Mouse (Mus musculus) ZHBTc4 (cell line): ENCODE measurements at regions not wholly inside any gene's neighbourhood (a gene's known extent, or its start where the extent isn't known, plus 50 kb on each side); places are given as distances from the start of the nearest gene placed in this dataset.

Experiments used
- DNase-seq: peaks from one replicate; pipeline ENCODE4 v3.0.0-alpha.2; 2011; ENCODE audit warnings: low read depth, low spot score

- peak; percentile 82 for DNase-seq
These were observed 92.4 kb upstream of the Marcks start for GRCm38 (mm10) chr10:37231159-37231558.

- DNase-seq = no peak
These were observed 89.2 kb upstream of the Marcks start for GRCm38 (mm10) chr10:37227889-37228288.

DNA sequence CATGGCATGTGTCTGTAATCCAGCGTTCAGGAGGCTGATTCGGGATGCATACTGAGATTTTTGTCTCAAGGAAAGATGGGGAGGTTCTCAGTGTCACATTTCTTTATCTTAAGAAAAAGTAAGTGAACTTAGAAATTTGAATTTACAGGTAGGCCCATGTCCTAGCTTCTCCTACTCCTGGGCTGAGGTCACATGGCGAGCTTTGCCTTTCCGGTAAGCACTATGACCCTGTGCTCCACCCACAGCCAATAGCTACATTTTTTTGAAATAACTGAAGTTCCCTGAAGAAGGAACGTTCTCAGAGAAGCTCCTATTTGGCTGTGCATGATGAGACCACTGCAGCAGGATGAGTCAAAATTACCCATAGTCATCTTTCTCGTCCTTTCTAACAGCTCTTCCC is 83.0 kb upstream of the Marcks start:
- no peak for DNase-seq

GRCm38 (mm10) chr10:37220434-37220833 is 81.7 kb upstream of the Marcks start:
- no peak for DNase-seq

DNA sequence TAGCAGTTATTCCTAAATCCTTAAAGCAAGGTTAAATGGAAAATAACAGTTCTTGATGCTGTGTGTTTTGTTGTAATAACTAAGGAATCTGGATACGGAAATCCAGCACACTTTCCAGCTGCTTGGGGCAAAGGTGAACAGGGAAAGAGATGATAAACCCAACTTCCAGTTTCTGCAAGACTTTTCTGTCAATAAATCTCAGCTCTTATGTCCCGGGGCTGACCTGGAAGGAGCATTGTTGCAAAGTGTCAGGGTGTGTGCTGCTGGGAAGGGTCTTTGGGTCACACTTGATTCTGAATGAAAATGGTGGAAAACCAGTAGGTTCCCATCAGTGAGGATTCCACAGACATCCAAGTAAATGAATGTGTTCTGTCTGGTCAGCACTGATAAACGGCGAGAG is 81.2 kb upstream of the Marcks start:
- DNase-seq = no peak

- DNase-seq = no peak
These were observed 80.7 kb upstream of the Marcks start for GRCm38 (mm10) chr10:37219381-37219780.

DNA sequence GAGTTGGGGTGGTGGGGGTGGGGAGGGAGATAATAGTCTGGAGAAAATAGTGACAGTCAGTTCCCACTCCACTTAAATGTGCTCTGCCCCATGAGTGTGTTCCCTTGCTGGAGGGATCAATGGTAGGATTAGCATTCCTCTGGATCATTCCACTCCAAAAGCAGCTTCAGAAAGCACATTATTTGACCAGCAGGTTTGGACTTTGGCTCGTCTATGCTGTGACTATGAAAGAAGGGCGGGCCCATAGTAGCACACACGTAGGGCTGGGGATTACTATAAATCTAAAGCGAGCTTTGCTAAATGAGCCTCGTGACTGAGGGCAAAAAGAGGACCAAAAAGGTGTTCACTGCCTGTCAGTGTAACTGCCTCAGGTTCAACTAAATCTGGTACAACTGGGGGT is 75.9 kb upstream of the Marcks start:
- no peak for DNase-seq

DNA sequence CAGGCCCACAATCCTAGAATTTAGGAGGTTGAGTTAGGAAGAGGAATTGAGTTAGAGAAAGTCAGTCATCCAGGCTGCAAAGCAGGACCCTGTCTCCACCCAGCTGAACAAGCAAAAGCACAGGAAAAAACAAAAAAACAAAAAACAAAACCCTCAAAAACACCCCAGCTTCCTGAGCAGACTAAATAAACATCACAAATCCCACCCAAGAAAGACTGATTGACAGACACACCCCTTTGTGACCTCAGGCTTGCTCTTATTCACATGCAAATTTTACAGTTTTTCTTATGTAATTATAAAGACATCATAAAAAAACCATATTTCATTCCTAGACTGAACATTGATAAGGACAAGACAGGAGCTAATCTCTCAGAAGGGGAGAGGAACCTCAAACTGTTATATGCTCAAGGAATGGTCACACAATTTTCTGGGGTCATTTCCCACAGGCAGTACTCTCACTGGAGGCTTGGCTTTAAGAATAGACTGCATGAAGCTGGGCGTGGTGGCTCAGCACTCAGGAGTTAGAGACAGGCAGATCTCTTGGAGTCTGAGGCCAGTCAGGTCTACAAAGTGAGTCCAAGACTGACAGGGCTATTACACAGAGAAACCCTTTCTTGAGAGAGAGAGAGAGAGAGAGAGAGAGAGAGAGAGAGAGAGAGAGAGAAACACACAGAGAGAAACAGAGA is 73.8 kb upstream of the Marcks start:
- DNase-seq = peak; percentile 59

DNA sequence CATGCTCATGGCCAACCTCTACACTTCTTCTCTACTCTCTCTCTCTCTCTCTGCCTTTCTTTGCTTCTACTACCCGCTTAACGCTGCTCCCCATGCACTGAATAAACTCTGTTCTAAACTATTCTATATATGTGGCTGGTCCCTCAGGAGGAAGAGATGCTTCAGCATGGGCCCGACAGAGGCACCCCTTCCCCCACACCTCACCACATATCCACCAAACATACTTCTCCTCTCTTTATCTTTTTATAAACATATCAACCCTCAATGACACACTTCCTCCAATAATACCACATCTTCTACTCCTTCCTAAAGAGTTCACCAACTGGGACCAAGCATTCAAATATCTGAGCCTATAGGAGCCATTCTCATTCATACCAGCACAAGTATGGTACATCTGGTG is 72.6 kb upstream of the Marcks start:
- DNase-seq = no peak

DNA sequence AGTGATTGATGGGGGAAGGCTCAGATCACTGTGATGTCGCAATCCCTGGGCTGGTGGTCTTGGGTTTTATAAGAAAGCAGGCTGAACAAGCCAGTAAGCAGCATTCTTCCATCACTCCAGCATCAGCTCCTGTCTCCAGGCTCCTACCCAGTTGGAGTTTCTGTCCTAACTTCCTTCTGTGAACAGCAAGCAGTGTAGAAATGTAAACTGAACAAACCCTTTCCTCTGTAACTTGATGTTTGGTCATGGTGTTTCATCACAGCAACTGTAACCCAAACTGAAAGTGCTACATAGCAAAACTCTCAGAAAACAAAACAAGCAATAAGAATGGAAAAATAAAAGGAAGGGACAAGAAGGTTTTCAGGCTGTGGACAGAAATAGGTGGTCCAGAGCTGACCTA is 71.5 kb upstream of the Marcks start:
- DNase-seq = no peak

- DNase-seq = no peak
These were observed 68.3 kb upstream of the Marcks start for GRCm38 (mm10) chr10:37206986-37207385.

DNA sequence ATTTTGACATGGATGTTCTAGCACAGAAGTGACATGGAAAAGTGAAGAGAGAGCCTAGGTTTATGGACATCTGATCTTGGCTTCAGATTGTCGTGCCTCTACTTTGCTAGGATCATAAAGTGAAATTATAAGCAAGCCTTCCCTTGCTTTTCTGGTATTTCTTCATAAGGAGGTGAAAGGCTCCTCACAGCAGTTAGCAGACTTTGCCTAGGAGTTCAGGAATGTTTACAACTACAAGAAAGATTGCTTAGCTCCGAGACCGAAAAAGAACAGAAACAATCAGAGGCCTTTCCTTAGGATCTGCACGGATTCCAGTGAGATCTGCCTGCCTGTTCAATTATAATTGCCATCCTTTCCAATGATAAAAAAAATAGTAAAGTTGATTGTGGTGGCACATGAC is 67.8 kb upstream of the Marcks start:
- no peak for DNase-seq

GRCm38 (mm10) chr10:37203709-37204108 is 65.0 kb upstream of the Marcks start:
- DNase-seq = no peak

- DNase-seq = no peak
These were observed 56.2 kb upstream of the Marcks start for GRCm38 (mm10) chr10:37194798-37195453.

DNA sequence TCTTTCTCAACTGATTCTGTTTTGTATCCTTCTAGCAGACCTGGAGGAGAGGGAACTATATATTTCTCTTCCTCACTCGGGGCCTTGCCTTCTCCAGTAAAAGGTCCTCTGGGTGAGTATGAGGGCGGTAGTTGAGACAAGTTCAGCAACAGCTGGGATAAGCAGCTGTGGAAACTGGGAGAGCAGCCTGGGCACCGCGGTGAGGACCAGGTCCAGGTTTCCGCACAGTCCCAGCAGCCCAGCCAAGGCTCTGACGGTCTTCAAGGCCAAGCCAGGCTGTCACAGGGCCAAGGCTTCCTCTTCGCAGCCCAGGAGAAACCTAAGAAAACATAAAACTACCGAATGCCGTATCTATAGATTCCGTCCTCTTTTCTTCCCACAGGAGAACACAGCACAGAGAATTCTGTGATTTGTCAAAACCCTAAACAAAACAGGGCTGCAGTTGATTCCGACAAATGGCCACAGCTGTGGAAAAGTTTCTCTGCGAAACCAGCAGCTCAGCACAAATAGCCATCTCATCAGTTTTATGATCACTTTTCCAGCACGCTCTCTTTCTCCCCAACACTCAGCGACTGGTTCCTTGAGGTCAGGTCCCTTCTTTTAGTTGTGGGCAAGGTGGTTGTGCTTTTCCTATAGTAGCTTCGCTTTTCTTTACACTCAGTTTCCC is 55.5 kb upstream of the Marcks start:
- no peak for DNase-seq

GRCm38 (mm10) chr10:37192661-37193060 is 53.9 kb upstream of the Marcks start:
- no peak for DNase-seq

GRCm38 (mm10) chr10:37190092-37190491 is 51.4 kb upstream of the Marcks start:
- no peak for DNase-seq
